Mouse (Mus musculus) 3T3-L1 (cell line): ENCODE data around the gene Fcnb.

Source experiments
- DNase-seq: peaks from one replicate; pipeline ENCODE4 v3.0.0-alpha.2; 2015; ENCODE audit warnings: low read depth, low spot score

Fcnb gene

GRCm38 (mm10) chr2:28084768-28085167 lies at the start of gene Fcnb:
Gene Fcnb, minus strand, starts transcription at chr2:28084885.
- DNase-seq, result no peak

- DNase-seq, result no peak
These were observed 49.1 kb upstream of the Fcnb start for GRCm38 (mm10) chr2:28133833-28134232.

- DNase-seq, result peak; percentile 5
These were observed 47.4 kb upstream of the Fcnb start for GRCm38 (mm10) chr2:28132117-28132516.

GRCm38 (mm10) chr2:28126763-28127438 lies 42.2 kb upstream of the Fcnb start:
- DNase-seq, result no peak

- no peak for DNase-seq
These were observed 39.2 kb upstream of the Fcnb start for GRCm38 (mm10) chr2:28123910-28124309.

- no peak for DNase-seq
These were observed 36.6 kb upstream of the Fcnb start for GRCm38 (mm10) chr2:28121309-28121708.

GRCm38 (mm10) chr2:28120342-28120741 lies 35.7 kb upstream of the Fcnb start:
- DNase-seq, result no peak

- no peak for DNase-seq
These were observed 33.9 kb upstream of the Fcnb start for GRCm38 (mm10) chr2:28118518-28119116.

- no peak for DNase-seq
These were observed 33.0 kb upstream of the Fcnb start for GRCm38 (mm10) chr2:28117490-28118308.

- no peak for DNase-seq
These were observed 24.1 kb upstream of the Fcnb start for GRCm38 (mm10) chr2:28108763-28109162.

- DNase-seq, result peak; percentile 7
These were observed 21.3 kb upstream of the Fcnb start for GRCm38 (mm10) chr2:28106002-28106401.

GRCm38 (mm10) chr2:28103653-28104052 lies 19.0 kb upstream of the Fcnb start:
- DNase-seq, result no peak

GRCm38 (mm10) chr2:28101892-28102291 lies 17.2 kb upstream of the Fcnb start:
- peak; percentile 87 for DNase-seq

- no peak for DNase-seq
These were observed 16.3 kb upstream of the Fcnb start for GRCm38 (mm10) chr2:28100796-28101483.

- DNase-seq, result no peak
These were observed 14.1 kb upstream of the Fcnb start for GRCm38 (mm10) chr2:28098547-28099505.

GRCm38 (mm10) chr2:28096751-28097309 lies 12.1 kb upstream of the Fcnb start:
- no peak for DNase-seq

GRCm38 (mm10) chr2:28092099-28092498 lies 7.4 kb upstream of the Fcnb start:
- no peak for DNase-seq

- no peak for DNase-seq
These were observed 6.4 kb upstream of the Fcnb start for GRCm38 (mm10) chr2:28091042-28091441.

- DNase-seq, result no peak
These were observed 5.8 kb upstream of the Fcnb start for GRCm38 (mm10) chr2:28090299-28091008.

GRCm38 (mm10) chr2:28089095-28089494 lies 4.4 kb upstream of the Fcnb start:
- no peak for DNase-seq
